Mouse (Mus musculus) lung, postnatal 0 days (tissue): Measurements from ENCODE around the gene Zcchc8. TPM values are rescaled to one million over a fixed set of nuclear protein-coding genes. Genes with fewer than 3 reads are reported as not detected.
A peak's percentile ranks its signal among the peaks of the same experiment; 100 is the strongest.

Source experiments
- ATAC-seq: fragments of 200-750 bp; cut with Nextera tagmentation; 2 replicates; pipeline ENCODE4 v1.8.0; 2017; ENCODE audit warnings: moderate library complexity
- DNase-seq: peaks from one replicate; pipeline ENCODE4 v3.0.0-alpha.2; 2016; ENCODE audit warnings: low spot score
- H3K27ac ChIP-seq: fragments of 300-500 bp; sonication (generic); 2 replicates; pipeline ENCODE4 v1.5.1; 2014; ENCODE audit warnings: antibody characterized with exemption, mild to moderate bottlenecking, low read length, mixed read lengths
- H3K27me3 ChIP-seq: fragments of 300-500 bp; sonication (generic); replicated peaks from 2 replicates; pipeline ENCODE4 v1.6.1; 2014; ENCODE audit warnings: low read length, mixed read lengths; ENCODE audit not compliant: insufficient read depth
- H3K36me3 ChIP-seq: fragments of 300-500 bp; sonication (generic); 2 replicates; pipeline ENCODE4 v1.6.1; 2014; ENCODE audit warnings: low read length, mixed read lengths; ENCODE audit not compliant: insufficient read depth
- H3K4me1 ChIP-seq: fragments of 300-500 bp; sonication (generic); 2 replicates; pipeline ENCODE4 v1.6.1; 2014; ENCODE audit warnings: antibody characterized with exemption, low read depth, low read length, mixed read lengths; ENCODE audit not compliant: insufficient read depth
- H3K4me2 ChIP-seq: fragments of 300-500 bp; sonication (generic); replicated peaks from 2 replicates; pipeline ENCODE4 v1.6.1; 2014; ENCODE audit warnings: low read depth, mild to moderate bottlenecking, low read length, moderate library complexity, mixed read lengths
- H3K4me3 ChIP-seq: fragments of 300-500 bp; sonication (generic); 2 replicates; pipeline ENCODE4 v1.5.1; 2014; ENCODE audit warnings: low read depth, low read length
- H3K9ac ChIP-seq: fragments of 300-500 bp; sonication (generic); replicated peaks from 2 replicates; pipeline ENCODE4 v1.6.1; 2014; ENCODE audit warnings: low read depth, mild to moderate bottlenecking
- H3K9me3 ChIP-seq: fragments of 300-500 bp; sonication (generic); 2 replicates; pipeline ENCODE4 v1.6.1; 2016; ENCODE audit warnings: low read length, mixed read lengths
- CTCF ChIP-seq: IDR thresholded peaks from 2 replicates; pipeline ENCODE4 v1.5.1; 2016; ENCODE audit warnings: antibody characterized with exemption, mild to moderate bottlenecking
- EP300 ChIP-seq: IDR thresholded peaks from 2 replicates; pipeline ENCODE4 v1.6.1; 2016; ENCODE audit warnings: antibody characterized with exemption, mild to moderate bottlenecking, control low read depth
- WGBS: fragments of 180-500 bp; shearing (Covaris S2); extraction: QIAGEN DNeasy Blood & Tissue Kit; methylation state at CpG from one replicate; pipeline ENCODE4 v1.1.7; 2014; 5-methylcytosine and 5-hydroxymethylcytosine counted together
- polyA plus RNA-seq: library from polyadenylated mRNA; unstranded; fragments of >200 nt; fragmentation: Nextera tagmentation; extraction: Ambion mirVana; gene quantifications from 2 replicates; pipeline ENCODE4 v1.2.1, GENCODE M21; 2015

Gene Zcchc8
- polyA plus RNA-seq, 1 experiment from 2014 or later: 31.6 TPM

DNA sequence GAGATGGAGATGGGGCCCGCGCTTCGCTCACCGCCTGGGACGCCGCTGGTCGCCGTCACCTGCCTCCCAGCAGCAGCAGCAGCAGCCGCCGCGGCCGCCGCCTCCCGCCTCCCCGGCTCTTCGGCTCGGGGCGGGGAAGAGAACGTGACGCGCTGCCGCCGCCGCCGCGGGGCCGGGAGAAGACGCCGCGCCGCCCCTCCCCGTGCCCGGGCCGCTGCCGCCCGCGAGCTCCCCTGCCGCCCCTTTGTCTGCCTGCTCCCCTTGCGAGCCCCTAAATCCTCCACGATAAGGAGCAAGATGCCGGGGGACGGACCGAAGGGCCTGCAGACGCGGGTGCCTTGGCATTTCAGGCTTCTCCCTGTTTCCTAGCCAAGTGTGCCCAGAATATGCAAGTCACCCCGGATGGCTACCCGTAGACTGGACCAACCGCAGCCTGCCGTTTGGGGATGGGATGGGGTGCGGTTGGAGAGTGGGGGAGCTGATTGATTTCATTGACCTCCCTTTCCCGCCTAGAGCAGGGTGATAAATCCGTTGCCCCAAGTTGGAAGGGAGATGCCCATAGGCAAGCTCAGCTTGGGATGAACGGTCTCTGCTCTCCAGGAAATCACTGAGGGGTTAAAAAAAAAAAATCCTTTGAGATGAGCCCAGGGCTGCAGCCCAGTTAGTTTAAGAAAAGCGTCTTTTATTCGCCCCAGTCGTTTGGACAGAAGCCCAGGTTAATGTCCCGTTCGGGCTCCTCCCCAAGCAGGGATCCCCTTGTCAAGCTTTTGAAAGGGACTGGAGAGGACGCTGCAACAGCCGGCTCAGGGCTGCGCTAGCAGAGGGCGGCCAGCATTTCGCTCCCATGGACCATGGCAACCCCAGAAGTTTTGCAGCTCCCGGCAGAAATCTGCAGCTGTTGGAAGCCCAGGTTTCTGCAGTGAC lies 36.4 kb downstream of the Zcchc8 start, which contains the start of gene Clip1:
TSS of gene Clip1 (minus strand) at position 398 of the 924 bp plus-strand sequence.
- DNase-seq (peak; percentile 83), ATAC-seq (peak; percentile 81)
- Histone ChIP-seq H3K9ac (peak within 1 kb of the TSS; percentile 87), H3K4me3 (peak within 1 kb of the TSS; percentile 90), H3K9me3 (no peaks in the 10 kb centered on the region), H3K27ac (peak within 1 kb of the TSS; percentile 96), H3K4me2 (peak within 1 kb of the TSS; percentile 81), H3K4me1 (peaks cover 18% of the 10 kb centered on the region; the same call in 1 of the 2 replicates), H3K27me3 (no peaks in the 10 kb centered on the region), H3K36me3 (no peaks in the 10 kb centered on the region)
- 2% methylated on average over 29 of the region's 64 CpGs for WGBS
- peak; percentile 10; the same call in 1 of the 2 replicates for TF ChIP-seq CTCF
- TF ChIP-seq EP300: no peak

DNA sequence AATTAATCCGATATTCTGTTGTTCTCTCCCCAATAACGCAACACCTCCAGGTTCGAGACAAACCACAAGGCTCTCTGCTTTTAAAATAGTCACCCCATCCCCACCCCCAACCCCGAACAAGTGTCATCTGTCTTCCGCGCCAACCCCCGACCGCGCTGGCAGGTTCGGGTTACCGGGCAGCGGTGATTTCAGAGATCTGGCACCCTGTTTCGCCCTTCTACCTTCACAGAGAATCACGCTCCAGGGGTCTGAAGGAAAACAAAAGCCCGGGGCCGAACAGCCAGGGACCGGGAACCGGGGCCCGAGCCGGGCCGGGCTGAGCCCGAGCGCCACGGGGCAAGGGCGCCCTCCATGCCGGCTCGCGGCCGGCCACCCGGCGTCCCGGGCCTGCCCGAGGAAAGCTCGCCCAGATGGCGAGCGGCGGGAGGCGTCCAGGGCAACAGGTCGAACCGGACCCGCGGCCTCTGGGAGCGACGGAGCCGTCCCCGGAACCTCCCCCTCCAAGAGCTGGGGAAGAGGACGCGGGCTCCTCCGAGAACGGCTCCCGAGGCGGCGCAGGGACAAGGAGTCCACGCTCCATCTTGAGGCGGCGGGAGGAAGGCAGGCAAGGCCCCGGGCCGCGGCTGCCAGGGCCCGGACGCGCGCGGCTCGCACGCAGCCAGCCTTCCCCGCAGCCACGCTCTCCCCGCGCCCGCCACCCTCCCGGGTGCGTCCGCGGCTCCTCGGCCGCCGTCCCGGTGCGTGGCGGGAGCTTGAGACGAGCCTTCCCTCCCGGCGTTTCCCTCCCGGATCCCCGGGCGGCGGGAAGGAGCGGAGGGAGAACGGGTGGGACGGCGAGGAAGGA lies 37.3 kb downstream of the Zcchc8 start:
- WGBS: 2% methylated on average over 67 of the region's 92 CpGs
- DNase-seq (peak; percentile 62), ATAC-seq (peak; percentile 65)

DNA sequence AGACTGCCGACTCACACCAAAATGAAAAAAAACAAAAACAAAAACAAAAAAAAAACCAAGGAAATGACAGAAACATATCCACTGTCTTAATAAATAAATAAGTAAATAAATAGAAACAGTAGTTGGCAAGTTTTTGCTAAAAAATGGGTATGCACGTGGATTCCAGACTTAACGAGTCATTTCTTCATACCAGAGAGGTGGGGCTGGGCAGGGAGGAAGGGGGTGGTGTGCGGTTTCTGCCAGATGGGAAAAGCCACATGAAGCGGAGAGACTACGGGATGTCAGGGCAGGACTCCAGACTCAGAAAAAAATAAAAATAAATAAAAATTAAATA lies 37.9 kb downstream of the Zcchc8 start:
- Histone ChIP-seq H3K4me2 (peak overlapping the region; percentile 81), H3K36me3 (no peaks in the 10 kb centered on the region), H3K4me1 (peaks cover 18% of the 10 kb centered on the region; the same call in 1 of the 2 replicates), H3K9ac (peak overlapping the region; percentile 87; the same call in 1 of the 2 replicates), H3K27ac (peak overlapping the region; percentile 96), H3K9me3 (no peaks in the 10 kb centered on the region), H3K4me3 (peak overlapping the region; percentile 90), H3K27me3 (no peaks in the 10 kb centered on the region)
- 5% methylated on average over 6 of the region's 6 CpGs for WGBS
- ATAC-seq (peak; percentile 38; the same call in 1 of the 2 replicates), DNase-seq (peak; percentile 82)
- no peak for TF ChIP-seq CTCF
- TF ChIP-seq EP300: no peak

More for the DNA sequence above, 37.3 kb downstream of the Zcchc8 start:
- no peaks in the 10 kb centered on the region for H3K27me3 ChIP-seq
- H3K4me1 ChIP-seq: peaks cover 18% of the 10 kb centered on the region; the same call in 1 of the 2 replicates
- H3K9ac ChIP-seq: peak overlapping the region; percentile 87
- H3K36me3 ChIP-seq: no peaks in the 10 kb centered on the region
- peak overlapping the region; percentile 81 for H3K4me2 ChIP-seq
- TF ChIP-seq CTCF (no peak), EP300 (no peak)
- no peaks in the 10 kb centered on the region for H3K9me3 ChIP-seq
- peak overlapping the region; percentile 90 for H3K4me3 ChIP-seq
- peak overlapping the region; percentile 96 for H3K27ac ChIP-seq

DNA sequence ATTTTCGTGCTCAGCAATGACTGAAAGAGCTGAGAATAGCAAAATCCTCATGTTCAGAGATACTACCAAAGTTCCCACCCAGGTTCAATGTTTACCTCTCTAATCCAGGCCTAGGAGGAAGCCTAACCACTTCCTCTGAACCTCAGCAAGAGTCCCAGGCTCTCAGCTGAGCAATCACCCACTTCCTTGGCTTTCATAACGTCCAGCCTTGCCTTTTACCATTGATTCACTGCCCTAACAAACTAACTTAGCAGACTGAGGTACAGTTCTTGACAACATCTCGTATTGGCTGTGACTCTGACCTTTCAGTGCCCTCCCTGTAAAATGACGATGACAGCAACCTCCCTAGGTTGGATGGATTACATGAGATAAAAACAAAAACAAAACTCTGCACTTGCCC lies 38.5 kb downstream of the Zcchc8 start:
- Histone ChIP-seq H3K4me3 (0 out of 2 replicates have a peak overlapping the region, but pooled peaks have one; percentile 90), H3K9me3 (no peaks in the 10 kb centered on the region), H3K4me2 (peak overlapping the region; percentile 81; the same call in 1 of the 2 replicates), H3K27ac (peak overlapping the region; percentile 62), H3K36me3 (no peaks in the 10 kb centered on the region), H3K4me1 (peaks cover 18% of the 10 kb centered on the region; the same call in 1 of the 2 replicates), H3K27me3 (no peaks in the 10 kb centered on the region), H3K9ac (no peak overlapping the region)
- 42% methylated on average over 4 of the region's 4 CpGs for WGBS
- TF ChIP-seq EP300 (no peak), CTCF (no peak)
- no peak for ATAC-seq
- DNase-seq: peak; percentile 65

DNA sequence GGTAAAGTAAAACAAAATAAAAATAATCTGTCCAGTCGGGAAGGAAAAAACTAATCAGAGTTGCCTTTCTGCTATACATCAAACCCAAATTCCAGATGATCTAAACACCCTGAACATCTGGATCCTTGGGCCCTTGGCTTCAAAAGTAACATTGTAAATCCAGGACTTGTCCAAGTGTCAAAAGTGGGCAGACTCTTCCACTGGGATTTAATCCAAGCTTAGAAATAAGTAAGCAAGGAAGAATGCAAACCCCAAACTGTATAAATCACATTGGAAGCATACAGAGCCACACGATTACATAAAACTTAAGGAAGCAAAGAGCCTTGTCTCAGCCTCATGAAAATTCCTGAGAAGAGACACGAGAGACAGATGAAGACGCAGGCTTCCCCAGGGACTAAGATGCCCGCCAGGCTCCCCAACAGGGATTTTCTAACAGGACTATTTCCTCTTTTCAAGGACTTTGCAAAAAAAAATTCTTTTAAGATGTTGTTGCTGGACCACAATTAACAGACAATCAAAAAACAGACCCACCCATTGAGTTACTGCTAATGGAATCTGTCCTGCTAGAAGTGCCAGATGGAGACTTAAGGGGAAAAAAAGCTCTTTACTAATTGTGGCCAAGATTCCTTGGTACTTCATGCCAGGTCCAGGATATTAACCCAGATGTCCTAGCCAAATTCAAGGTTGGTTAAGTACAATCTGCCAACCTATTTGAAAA lies 41.2 kb downstream of the Zcchc8 start:
- H3K9ac ChIP-seq: no peak overlapping the region
- no peak overlapping the region for H3K4me2 ChIP-seq
- no peaks in the 10 kb centered on the region for H3K9me3 ChIP-seq
- ATAC-seq: no peak
- no peaks in the 10 kb centered on the region for H3K36me3 ChIP-seq
- H3K4me1 ChIP-seq: peaks cover 22% of the 10 kb centered on the region; the same call in 1 of the 2 replicates
- peak; percentile 77 for DNase-seq
- peak overlapping the region; percentile 47; the same call in 1 of the 2 replicates for H3K27ac ChIP-seq
- 30% methylated on average over 5 of the region's 5 CpGs for WGBS
- TF ChIP-seq EP300 (peak; percentile 22; the same call in 1 of the 2 replicates), CTCF (no peak; the same call in 1 of the 2 replicates)
- H3K4me3 ChIP-seq: no peak overlapping the region
- H3K27me3 ChIP-seq: no peaks in the 10 kb centered on the region
